Mouse (Mus musculus) limb, embryonic 15.5 days (tissue): ENCODE data around the gene Gm14569. TPM values are rescaled to one million over a fixed set of nuclear protein-coding genes. Genes with fewer than 3 reads are reported as not detected.

Source experiments
- ATAC-seq: fragments of 200-750 bp; cut with Nextera tagmentation; 2 replicates; pipeline ENCODE4 v1.8.0; 2017; ENCODE audit warnings: low read depth, moderate TSS enrichment; ENCODE audit not compliant: insufficient number of reproducible peaks, low FRiP score, low TSS enrichment
- H3K27ac ChIP-seq: fragments of 300-500 bp; sonication (generic); 2 replicates; pipeline ENCODE4 v1.5.1; 2015; ENCODE audit warnings: moderate library complexity, mild to moderate bottlenecking, inconsistent platforms
- H3K27me3 ChIP-seq: fragments of 300-500 bp; sonication (generic); 2 replicates; pipeline ENCODE4 v1.6.1; 2015; ENCODE audit warnings: inconsistent platforms
- H3K36me3 ChIP-seq: fragments of 300-500 bp; sonication (generic); 2 replicates; pipeline ENCODE4 v1.6.1; 2015; ENCODE audit warnings: inconsistent platforms
- H3K4me1 ChIP-seq: fragments of 300-500 bp; sonication (generic); 2 replicates; pipeline ENCODE4 v1.6.1; 2015; ENCODE audit warnings: inconsistent platforms
- H3K4me2 ChIP-seq: fragments of 300-500 bp; sonication (generic); 2 replicates; pipeline ENCODE4 v1.6.1; 2015; ENCODE audit warnings: mild to moderate bottlenecking, inconsistent platforms
- H3K4me3 ChIP-seq: fragments of 300-500 bp; sonication (generic); 2 replicates; pipeline ENCODE4 v1.5.1; 2015; ENCODE audit warnings: mild to moderate bottlenecking, inconsistent platforms
- H3K9ac ChIP-seq: fragments of 300-500 bp; sonication (generic); 2 replicates; pipeline ENCODE4 v1.6.1; 2015; ENCODE audit warnings: inconsistent platforms
- H3K9me3 ChIP-seq: fragments of 300-500 bp; sonication (generic); 2 replicates; pipeline ENCODE4 v1.6.1; 2016; ENCODE audit warnings: inconsistent platforms
- WGBS: fragments of 180-500 bp; shearing (Covaris S2); methylation state at CpG from one replicate; pipeline ENCODE4 v1.1.7; 2015; 5-methylcytosine and 5-hydroxymethylcytosine counted together
- polyA plus RNA-seq: library from polyadenylated mRNA; unstranded; fragments of >200 nt; fragmentation: Nextera tagmentation; extraction: Ambion mirVana; gene quantifications from 2 replicates; pipeline ENCODE4 v1.2.1, GENCODE M21; 2015

The Gm14569 gene
- not detected in 2 replicates for polyA plus RNA-seq

GRCm38 (mm10) chrX:36491730-36492129 lies at the start of gene Gm14569:
Gm14569 (minus strand) TSS chrX:36491830.
- ATAC-seq, result no peak
- H3K9me3 ChIP-seq, result no peaks in the 10 kb centered on the region
- H3K36me3 ChIP-seq, result no peaks in the 10 kb centered on the region
- no peak within 1 kb of the TSS for H3K4me2 ChIP-seq
- no peaks in the 10 kb centered on the region for H3K27me3 ChIP-seq
- H3K27ac ChIP-seq, result no peak within 1 kb of the TSS
- no peak within 1 kb of the TSS for H3K4me3 ChIP-seq
- 84% methylated on average over 4 of the region's 4 CpGs for WGBS
- no peak within 1 kb of the TSS for H3K9ac ChIP-seq
- no peaks in the 10 kb centered on the region for H3K4me1 ChIP-seq

GRCm38 (mm10) chrX:36534514-36534913 lies 42.9 kb upstream of the Gm14569 start:
- no peaks in the 10 kb centered on the region for H3K4me1 ChIP-seq
- ATAC-seq, result no peak
- no peak overlapping the region for H3K27ac ChIP-seq
- no peaks in the 10 kb centered on the region for H3K36me3 ChIP-seq
- WGBS, result 10% methylated on average over 4 of the region's 4 CpGs
- H3K27me3 ChIP-seq, result no peaks in the 10 kb centered on the region
- no peak overlapping the region for H3K9ac ChIP-seq
- no peaks in the 10 kb centered on the region for H3K9me3 ChIP-seq
- H3K4me3 ChIP-seq, result no peak overlapping the region
- no peak overlapping the region for H3K4me2 ChIP-seq

- Histone ChIP-seq H3K4me2 (no peak overlapping the region), H3K4me1 (no peaks in the 10 kb centered on the region), H3K27me3 (no peaks in the 10 kb centered on the region), H3K4me3 (no peak overlapping the region), H3K36me3 (no peaks in the 10 kb centered on the region), H3K27ac (no peak overlapping the region), H3K9ac (no peak overlapping the region), H3K9me3 (no peaks in the 10 kb centered on the region)
- ATAC-seq, result no peak
- 64% methylated on average over 4 of the region's 4 CpGs for WGBS
Observed at GRCm38 (mm10) chrX:36533744-36534143, 42.1 kb upstream of the Gm14569 start.

- no peaks in the 10 kb centered on the region for H3K36me3 ChIP-seq
- H3K27me3 ChIP-seq, result no peaks in the 10 kb centered on the region
- H3K4me1 ChIP-seq, result no peaks in the 10 kb centered on the region
- no peak overlapping the region for H3K9ac ChIP-seq
- 73% methylated on average over 5 of the region's 5 CpGs for WGBS
- no peak overlapping the region for H3K4me2 ChIP-seq
- no peaks in the 10 kb centered on the region for H3K9me3 ChIP-seq
- no peak overlapping the region for H3K4me3 ChIP-seq
- no peak for ATAC-seq
- no peak overlapping the region for H3K27ac ChIP-seq
Observed at GRCm38 (mm10) chrX:36530251-36530650, 38.6 kb upstream of the Gm14569 start.

- H3K4me3 ChIP-seq, result no peak overlapping the region
- no peak overlapping the region for H3K9ac ChIP-seq
- no peak overlapping the region for H3K27ac ChIP-seq
- WGBS, result 65% methylated on average over 5 of the region's 5 CpGs
- no peaks in the 10 kb centered on the region for H3K9me3 ChIP-seq
- no peaks in the 10 kb centered on the region for H3K27me3 ChIP-seq
- H3K4me2 ChIP-seq, result no peak overlapping the region
- H3K4me1 ChIP-seq, result no peaks in the 10 kb centered on the region
- ATAC-seq, result no peak
- no peaks in the 10 kb centered on the region for H3K36me3 ChIP-seq
Observed at GRCm38 (mm10) chrX:36523729-36524128, 32.1 kb upstream of the Gm14569 start.

GRCm38 (mm10) chrX:36513726-36514125 lies 22.1 kb upstream of the Gm14569 start:
- Histone ChIP-seq H3K4me3 (no peak overlapping the region), H3K4me2 (no peak overlapping the region), H3K9ac (no peak overlapping the region), H3K9me3 (no peaks in the 10 kb centered on the region), H3K27ac (no peak overlapping the region), H3K27me3 (no peaks in the 10 kb centered on the region), H3K4me1 (no peaks in the 10 kb centered on the region), H3K36me3 (no peaks in the 10 kb centered on the region)
- WGBS, result 45% methylated on average over 8 of the region's 8 CpGs
- ATAC-seq, result no peak

- Histone ChIP-seq H3K9ac (no peak overlapping the region), H3K27me3 (no peaks in the 10 kb centered on the region), H3K27ac (no peak overlapping the region), H3K4me3 (no peak overlapping the region), H3K36me3 (no peaks in the 10 kb centered on the region), H3K4me2 (no peak overlapping the region), H3K9me3 (no peaks in the 10 kb centered on the region), H3K4me1 (no peaks in the 10 kb centered on the region)
- ATAC-seq, result no peak
- WGBS, result 56% methylated on average over 9 of the region's 9 CpGs
Observed at GRCm38 (mm10) chrX:36513231-36513630, 21.6 kb upstream of the Gm14569 start.

GRCm38 (mm10) chrX:36506863-36507262 lies 15.2 kb upstream of the Gm14569 start:
- H3K4me2 ChIP-seq, result no peak overlapping the region
- WGBS, result 44% methylated on average over 6 of the region's 6 CpGs
- H3K36me3 ChIP-seq, result no peaks in the 10 kb centered on the region
- no peaks in the 10 kb centered on the region for H3K4me1 ChIP-seq
- H3K27ac ChIP-seq, result no peak overlapping the region
- H3K27me3 ChIP-seq, result no peaks in the 10 kb centered on the region
- no peak for ATAC-seq
- H3K9ac ChIP-seq, result no peak overlapping the region
- no peaks in the 10 kb centered on the region for H3K9me3 ChIP-seq
- H3K4me3 ChIP-seq, result no peak overlapping the region

- WGBS, result 24% methylated on average over 3 of the region's 3 CpGs
- Histone ChIP-seq H3K4me3 (no peak overlapping the region), H3K4me1 (no peaks in the 10 kb centered on the region), H3K27ac (no peak overlapping the region), H3K9ac (no peak overlapping the region), H3K9me3 (no peaks in the 10 kb centered on the region), H3K36me3 (no peaks in the 10 kb centered on the region), H3K27me3 (no peaks in the 10 kb centered on the region), H3K4me2 (no peak overlapping the region)
- no peak for ATAC-seq
Observed at GRCm38 (mm10) chrX:36489506-36489905, 2.1 kb downstream of the Gm14569 start.

- WGBS, result 42% methylated on average over 7 of the region's 7 CpGs
- Histone ChIP-seq H3K27me3 (no peaks in the 10 kb centered on the region), H3K4me2 (no peak overlapping the region), H3K9me3 (no peaks in the 10 kb centered on the region), H3K36me3 (no peaks in the 10 kb centered on the region), H3K4me1 (no peaks in the 10 kb centered on the region), H3K27ac (no peak overlapping the region), H3K4me3 (no peak overlapping the region), H3K9ac (no peak overlapping the region)
- no peak for ATAC-seq
Observed at GRCm38 (mm10) chrX:36487996-36488395, 3.6 kb downstream of the Gm14569 start.

- H3K9me3 ChIP-seq, result no peaks in the 10 kb centered on the region
- H3K27ac ChIP-seq, result no peak overlapping the region
Observed at GRCm38 (mm10) chrX:36474873-36475272, 16.8 kb downstream of the Gm14569 start.

GRCm38 (mm10) chrX:36474103-36474751 lies 17.4 kb downstream of the Gm14569 start:
- Histone ChIP-seq H3K27ac (no peak overlapping the region), H3K9ac (no peak overlapping the region), H3K4me2 (no peak overlapping the region), H3K4me3 (no peak overlapping the region), H3K36me3 (no peaks in the 10 kb centered on the region), H3K4me1 (no peaks in the 10 kb centered on the region), H3K27me3 (no peaks in the 10 kb centered on the region), H3K9me3 (no peaks in the 10 kb centered on the region)
- 54% methylated on average over 6 of the region's 6 CpGs for WGBS
- ATAC-seq, result no peak

More at GRCm38 (mm10) chrX:36474873-36475272, 16.8 kb downstream of the Gm14569 start:
- 64% methylated on average over 3 of the region's 3 CpGs for WGBS
- Histone ChIP-seq H3K4me2 (no peak overlapping the region), H3K9ac (no peak overlapping the region), H3K27me3 (no peaks in the 10 kb centered on the region), H3K4me3 (no peak overlapping the region), H3K36me3 (no peaks in the 10 kb centered on the region), H3K4me1 (no peaks in the 10 kb centered on the region)
- no peak for ATAC-seq

GRCm38 (mm10) chrX:36456031-36456430 lies 35.6 kb downstream of the Gm14569 start:
- Histone ChIP-seq H3K9ac (no peak overlapping the region), H3K36me3 (no peaks in the 10 kb centered on the region), H3K27me3 (no peaks in the 10 kb centered on the region), H3K4me2 (no peak overlapping the region), H3K9me3 (no peaks in the 10 kb centered on the region), H3K27ac (no peak overlapping the region), H3K4me3 (no peak overlapping the region), H3K4me1 (no peaks in the 10 kb centered on the region)
- WGBS, result 27% methylated on average over 1 of the region's 1 CpGs
- no peak for ATAC-seq
